Mouse (Mus musculus): ENCODE measurements around the gene Mxd4. TPM values are rescaled to one million over a fixed set of nuclear protein-coding genes. Genes with fewer than 3 reads are reported as not detected.
A peak's percentile ranks its signal among the peaks of the same experiment; 100 is the strongest.

Gene Mxd4
- total RNA-seq (2021): 100 to 1,000 TPM; 108 to 114 TPM
- long read RNA-seq, experiment 1, transcript Mxd4-201 (6 exons, 3,872 nt): major isoform, 16 of 24 reads
- long read RNA-seq, experiment 1, partial matches to known transcripts: 0 of 24 reads
- long read RNA-seq, experiment 1, other reads (novel, unspliced or antisense): 8 of 24 reads
- long read RNA-seq, experiment 2, transcript Mxd4-201 (6 exons, 3,872 nt): major isoform, 35 of 97 reads
- long read RNA-seq, experiment 2, partial matches to known transcripts: 9 of 97 reads
- long read RNA-seq, experiment 2, other reads (novel, unspliced or antisense): 52 of 97 reads

DNA sequence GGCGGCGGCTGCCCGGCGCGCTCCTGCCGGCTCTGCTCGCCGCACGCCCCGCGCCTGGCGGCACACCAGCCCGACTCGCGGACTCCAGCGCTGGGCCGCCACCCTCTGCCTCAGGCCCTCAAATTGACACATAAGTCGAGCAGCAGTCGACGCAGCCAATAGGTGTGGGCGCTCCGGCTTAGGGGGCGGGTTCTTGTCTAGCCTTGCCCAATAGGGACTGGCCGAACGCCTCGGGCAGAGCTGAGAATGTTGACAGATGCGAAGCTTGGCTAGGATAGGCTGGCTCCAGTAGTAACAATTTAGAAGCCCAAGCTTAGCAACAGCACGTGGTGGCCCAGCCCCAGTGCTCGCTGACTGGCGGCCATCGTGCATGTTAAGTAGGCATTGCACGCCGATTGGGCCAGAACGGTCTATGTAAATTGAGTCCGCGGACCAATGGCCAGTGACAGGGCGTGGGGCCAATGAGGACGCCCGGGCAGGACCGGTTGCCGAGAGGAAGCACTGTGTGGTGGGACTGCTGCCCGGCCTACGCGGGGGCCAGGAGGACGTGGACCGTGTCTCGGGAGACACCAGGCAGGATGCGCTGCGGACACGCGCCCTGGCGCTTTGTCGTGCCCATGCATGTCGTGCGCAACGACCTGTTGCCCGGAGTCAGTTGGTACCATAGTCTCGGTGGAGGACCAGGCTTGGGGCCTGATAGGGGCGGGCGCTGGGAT lies at the start of gene Mxd4:
Gene Mxd4 (minus strand): TSS at position 120 of the 716 bp plus-strand sequence.
- DNase-seq (ENCODE audit: low spot score in 2 of 2): peak; percentile 94 to 95

DNA sequence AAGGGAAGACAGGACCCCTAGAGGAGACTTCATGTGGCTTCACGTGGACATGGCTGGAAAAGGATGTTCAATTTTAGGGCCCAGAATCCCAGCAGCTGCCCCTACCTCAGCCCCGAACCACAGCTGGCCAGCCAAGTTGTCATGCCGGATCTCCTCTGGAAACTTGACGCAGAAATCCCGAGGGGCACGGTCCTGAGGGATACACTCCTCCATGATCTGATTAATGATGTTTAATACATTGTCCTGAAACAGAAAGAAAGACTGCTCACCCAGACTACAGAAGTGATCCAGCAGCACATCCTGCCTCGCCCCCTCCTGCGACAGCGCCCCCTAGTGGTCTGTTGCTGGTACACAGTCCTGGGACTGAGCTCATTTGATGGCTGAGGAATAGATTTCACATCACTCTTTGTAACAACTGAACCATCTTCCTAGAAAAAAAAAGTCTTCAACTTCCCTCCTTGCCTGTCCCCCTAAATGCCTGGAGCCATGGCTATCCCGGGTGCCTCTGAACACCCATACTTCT lies 48.4 kb upstream of the Mxd4 start:
- peak; percentile 43 to 47 for DNase-seq (ENCODE audit: low spot score in 2 of 2)

- DNase-seq (ENCODE audit: low spot score in 2 of 2): no peak
Observed at GRCm38 (mm10) chr5:34235056-34235455, 47.5 kb upstream of the Mxd4 start.

DNA sequence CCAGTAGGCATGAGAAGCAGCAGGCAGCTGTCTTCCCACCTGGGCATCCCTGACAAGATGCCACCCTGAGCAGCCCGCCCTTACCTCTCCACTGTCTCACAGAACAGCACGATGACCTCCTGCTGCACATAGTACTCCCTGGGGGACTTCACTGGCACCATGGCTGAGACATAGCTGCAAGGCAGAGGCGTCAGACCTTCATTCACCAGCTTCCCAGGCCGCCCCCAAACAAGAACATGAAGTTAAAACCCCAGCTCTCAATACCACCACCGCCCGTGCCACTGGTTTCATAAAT lies 45.6 kb upstream of the Mxd4 start:
- no peak for DNase-seq (ENCODE audit: low spot score in 2 of 2)

DNA sequence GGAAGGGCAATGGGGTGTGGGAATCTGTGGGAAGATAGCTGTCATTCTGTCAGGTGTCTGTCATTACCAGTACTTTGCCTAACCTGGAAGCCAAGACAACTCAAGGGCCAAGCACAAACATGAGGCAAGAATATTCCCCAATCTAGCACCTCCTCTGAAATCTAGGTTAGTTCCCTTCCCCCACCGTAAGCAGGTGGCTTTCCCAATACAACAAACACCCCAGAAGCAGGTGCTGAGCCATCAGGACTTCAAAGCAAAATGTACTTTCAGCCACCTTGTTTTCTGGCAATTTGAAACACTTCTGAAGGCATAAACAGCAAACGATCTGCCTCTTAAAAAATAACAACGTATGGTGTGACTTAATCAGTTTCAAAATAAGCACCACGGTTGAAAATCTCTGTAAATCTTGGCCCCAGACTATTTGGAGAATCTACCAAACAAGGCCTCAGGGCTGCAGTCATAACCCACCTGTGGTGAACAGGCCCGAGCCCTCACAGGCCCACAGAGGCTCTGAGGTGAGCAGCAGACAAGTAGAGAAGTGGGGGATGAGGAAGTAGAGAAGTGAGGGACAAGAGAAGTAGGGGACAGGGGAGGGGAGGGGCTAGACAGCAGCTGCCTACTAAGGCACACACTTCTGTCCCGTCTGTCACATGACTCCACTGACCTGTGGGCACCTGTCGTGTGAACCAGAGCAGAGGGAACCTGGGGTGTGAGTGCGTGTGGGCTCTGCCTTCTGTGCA lies 45.1 kb upstream of the Mxd4 start:
- no peak for DNase-seq (ENCODE audit: low spot score in 2 of 2)

- no peak for DNase-seq (ENCODE audit: low spot score in 2 of 2)
Observed at GRCm38 (mm10) chr5:34231901-34232300, 44.4 kb upstream of the Mxd4 start.

GRCm38 (mm10) chr5:34230599-34231485 lies 43.3 kb upstream of the Mxd4 start:
- no peak for DNase-seq (ENCODE audit: low spot score in 2 of 2)

- DNase-seq (ENCODE audit: low spot score in 2 of 2): no peak
Observed at GRCm38 (mm10) chr5:34229503-34229902, 42.0 kb upstream of the Mxd4 start.

DNA sequence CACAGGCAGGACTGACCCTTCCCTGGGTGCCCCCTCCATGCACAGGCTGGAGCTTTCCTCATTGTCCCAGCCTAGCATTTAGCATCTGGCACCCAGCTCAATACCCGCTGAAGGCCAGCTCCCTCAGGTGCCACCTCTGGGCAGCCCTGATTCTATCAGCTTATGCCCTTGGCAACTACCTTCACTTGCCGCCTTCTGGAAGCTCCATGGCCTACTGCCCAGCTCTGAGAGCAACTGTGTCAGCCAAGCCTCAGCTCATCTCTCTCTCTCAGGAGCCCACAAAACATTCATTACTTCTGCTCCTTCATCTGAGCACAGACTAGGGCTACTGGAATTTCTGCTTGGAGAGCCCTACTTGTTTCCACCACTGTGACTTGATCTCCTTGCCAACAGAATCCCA lies 38.0 kb upstream of the Mxd4 start:
- DNase-seq (ENCODE audit: low spot score in 2 of 2): no peak

GRCm38 (mm10) chr5:34224515-34224914 lies 37.0 kb upstream of the Mxd4 start:
- DNase-seq (ENCODE audit: low spot score in 2 of 2): no peak

DNA sequence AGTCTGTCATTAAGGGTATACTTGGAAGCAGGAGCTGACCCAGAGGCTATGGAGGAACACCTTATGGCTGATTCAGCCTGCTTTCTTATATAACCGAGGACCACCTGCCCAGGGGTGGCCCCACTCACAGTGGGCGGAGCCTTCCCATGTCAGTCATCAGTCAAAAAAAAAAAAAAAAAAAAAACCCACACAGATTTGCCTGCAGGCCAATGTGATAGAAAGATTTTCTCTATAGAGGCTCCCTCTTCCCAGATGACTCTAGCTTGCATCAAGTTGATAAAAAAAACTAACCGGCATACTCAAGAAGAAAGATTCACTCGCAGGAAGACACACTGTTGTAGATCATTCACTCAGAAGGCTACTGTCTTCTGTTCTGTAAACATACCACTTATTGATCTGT lies 32.5 kb upstream of the Mxd4 start:
- no peak for DNase-seq (ENCODE audit: low spot score in 2 of 2)

DNA sequence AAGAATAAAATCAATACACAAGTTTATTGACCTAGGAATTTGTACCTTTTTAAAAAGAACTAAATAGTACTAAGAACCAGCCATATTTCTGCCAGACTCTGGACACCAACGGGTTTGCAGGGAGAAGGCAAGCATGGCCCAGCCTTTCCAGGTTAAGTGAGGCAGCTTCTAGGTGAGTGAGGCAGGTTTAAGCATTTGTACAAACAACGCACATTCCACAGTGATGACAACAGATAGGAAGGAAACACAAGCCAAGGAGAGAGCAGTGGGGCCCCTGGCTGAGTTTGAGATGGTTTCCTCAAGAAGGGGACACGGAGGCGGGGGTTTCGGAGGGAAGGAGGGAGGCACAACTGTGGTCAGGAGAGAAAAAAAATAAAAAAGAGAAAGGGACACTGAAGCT lies 31.2 kb upstream of the Mxd4 start:
- no peak for DNase-seq (ENCODE audit: low spot score in 2 of 2)

DNA sequence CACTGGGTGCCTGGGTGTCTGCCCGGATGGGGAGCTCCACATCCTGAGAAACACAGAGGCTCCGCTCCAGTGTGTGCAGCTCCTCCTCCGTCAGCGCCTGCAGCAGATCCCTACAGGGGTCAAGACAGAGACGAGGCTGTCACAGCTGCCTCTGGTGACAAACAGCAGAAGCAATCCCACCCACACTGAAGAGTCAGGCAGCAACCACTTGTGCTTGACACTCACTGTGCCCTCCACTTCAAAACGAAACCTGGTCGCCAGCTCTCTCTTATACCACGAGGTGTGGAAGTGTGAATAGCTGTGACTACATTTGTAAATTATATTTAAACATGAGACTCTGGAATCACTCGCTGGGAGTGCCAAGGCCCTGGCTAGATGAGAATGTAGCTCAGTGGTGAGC lies 30.2 kb upstream of the Mxd4 start:
- DNase-seq (ENCODE audit: low spot score in 2 of 2): no peak

GRCm38 (mm10) chr5:34216025-34216424 lies 28.5 kb upstream of the Mxd4 start:
- DNase-seq (ENCODE audit: low spot score in 2 of 2): no peak

GRCm38 (mm10) chr5:34213659-34214058 lies 26.1 kb upstream of the Mxd4 start:
- DNase-seq (ENCODE audit: low spot score in 2 of 2): no peak

GRCm38 (mm10) chr5:34210279-34210678 lies 22.8 kb upstream of the Mxd4 start:
- peak; percentile 72 to 75 for DNase-seq (ENCODE audit: low spot score in 2 of 2)

- no peak for DNase-seq (ENCODE audit: low spot score in 2 of 2)
Observed at GRCm38 (mm10) chr5:34207503-34207902, 20.0 kb upstream of the Mxd4 start.

- DNase-seq (ENCODE audit: low spot score in 2 of 2): no peak
Observed at GRCm38 (mm10) chr5:34205788-34206187, 18.3 kb upstream of the Mxd4 start.

DNA sequence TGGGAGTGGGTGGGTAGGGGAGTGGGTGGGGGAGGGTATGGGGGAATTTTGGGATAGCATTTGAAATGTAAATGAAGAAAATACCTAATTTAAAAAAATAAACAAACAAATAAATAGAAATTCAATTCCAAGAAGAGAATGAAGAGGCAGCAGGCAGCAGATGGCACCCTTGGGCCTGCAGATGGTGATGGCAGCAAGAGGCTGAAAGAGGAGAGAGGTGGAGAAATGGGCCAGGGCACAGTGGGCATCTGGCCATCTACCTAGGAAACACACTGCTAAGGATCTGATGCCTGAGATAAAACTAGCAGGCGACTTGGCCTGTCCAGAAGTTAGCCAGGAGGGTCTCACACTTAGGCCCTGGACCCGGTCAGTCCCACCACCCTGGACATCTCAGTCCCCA lies 17.4 kb upstream of the Mxd4 start:
- no peak for DNase-seq (ENCODE audit: low spot score in 2 of 2)

- no peak for DNase-seq (ENCODE audit: low spot score in 2 of 2)
Observed at GRCm38 (mm10) chr5:34202006-34202405, 14.5 kb upstream of the Mxd4 start.

DNA sequence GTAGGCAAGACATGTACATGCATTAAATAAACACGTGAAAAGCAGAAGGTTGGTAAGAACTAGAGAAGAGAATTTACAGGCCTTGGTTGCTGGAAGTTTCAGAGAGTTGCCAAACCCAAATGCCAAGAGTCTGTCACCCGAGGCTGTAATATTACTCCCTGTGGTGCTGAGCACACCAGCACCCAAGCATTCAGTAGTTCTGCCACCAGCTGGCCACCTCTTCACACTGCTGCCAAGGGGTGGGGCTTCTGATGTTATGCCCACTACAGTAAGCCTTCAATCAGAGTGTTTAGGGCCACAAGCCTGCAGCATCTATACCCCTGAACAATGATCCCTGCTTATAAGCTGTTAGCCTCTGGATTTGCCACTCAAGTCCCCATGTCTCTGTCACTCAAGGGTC lies 13.9 kb upstream of the Mxd4 start:
- no peak for DNase-seq (ENCODE audit: low spot score in 2 of 2)
